Mouse (Mus musculus) testis, adult 2 months (tissue): ENCODE data around the gene Parp4. TPM values are rescaled to one million over a fixed set of nuclear protein-coding genes. Genes with fewer than 3 reads are reported as not detected.

ENCODE experiments used
- H3K27ac ChIP-seq: fragments of 200-500 bp; 2 replicates; pipeline ENCODE4 v1.5.1; 2012; ENCODE audit warnings: low read depth, low read length; ENCODE audit not compliant: control insufficient read depth, insufficient read depth
- H3K27me3 ChIP-seq: fragments of 200-500 bp; 2 replicates; pipeline ENCODE4 v1.6.1; 2012; ENCODE audit warnings: mild to moderate bottlenecking, low read length, moderate library complexity; ENCODE audit not compliant: control insufficient read depth, insufficient read depth
- H3K36me3 ChIP-seq: fragments of 200-500 bp; 2 replicates; pipeline ENCODE4 v1.6.1; 2012; ENCODE audit warnings: mild to moderate bottlenecking, low read length; ENCODE audit not compliant: control insufficient read depth, insufficient read depth
- H3K4me1 ChIP-seq: fragments of 200-500 bp; 2 replicates; pipeline ENCODE4 v1.6.1; 2012; ENCODE audit warnings: low read length; ENCODE audit not compliant: control insufficient read depth, insufficient read depth
- H3K4me3 ChIP-seq: fragments of 200-500 bp; 2 replicates; pipeline ENCODE4 v1.5.1; 2012; ENCODE audit warnings: low read depth, mild to moderate bottlenecking, low read length, moderate library complexity, mixed read lengths; ENCODE audit not compliant: control insufficient read depth
- CTCF ChIP-seq: fragments of 200-500 bp; IDR thresholded peaks from 2 replicates; pipeline ENCODE4 v1.5.1; 2012; ENCODE audit warnings: low read depth, mild to moderate bottlenecking, inconsistent platforms, low read length, moderate library complexity; ENCODE audit not compliant: control insufficient read depth, insufficient read depth, insufficient replicate concordance
- POLR2A ChIP-seq: fragments of 200-500 bp; IDR thresholded peaks from 2 replicates; pipeline ENCODE4 v1.6.1; 2012; ENCODE audit warnings: low read depth, mild to moderate bottlenecking, inconsistent platforms, low read length, moderate library complexity; ENCODE audit not compliant: control insufficient read depth
- polyA plus RNA-seq: library from polyadenylated mRNA; depleted of rRNA; stranded (reverse); fragments of >200 nt; gene quantifications from 2 replicates; pipeline ENCODE4 v1.2.3, GENCODE M21; 2012; rRNA removed

Parp4 gene
- 0.90 and 1.6 TPM in 2 replicates for polyA plus RNA-seq

- H3K27ac ChIP-seq, result no peak within 1 kb of the TSS; the same call in 1 of the 2 replicates
- TF ChIP-seq CTCF, result no peak
- TF ChIP-seq POLR2A, result peak; percentile 58
These were observed at the start of gene Parp4, which contains the start of gene Cenpj for GRCm38 (mm10) chr14:56575416-56575815. TSS of gene Parp4 (plus strand) at chr14:56575619. TSS of gene Cenpj (minus strand) at chr14:56575425.

GRCm38 (mm10) chr14:56530788-56531187 is 44.6 kb upstream of the Parp4 start:
- H3K4me3 ChIP-seq, result no peak overlapping the region
- TF ChIP-seq CTCF (no peak), POLR2A (no peak)
- H3K4me1 ChIP-seq, result no peaks in the 10 kb centered on the region
- H3K27ac ChIP-seq, result no peak overlapping the region
- no peaks in the 10 kb centered on the region for H3K36me3 ChIP-seq
- H3K27me3 ChIP-seq, result no peaks in the 10 kb centered on the region

More at GRCm38 (mm10) chr14:56575416-56575815, at the start of gene Parp4, which contains the start of gene Cenpj:
- Histone ChIP-seq H3K36me3 (no peaks in the 10 kb centered on the region), H3K27me3 (no peaks in the 10 kb centered on the region), H3K4me3 (peak within 1 kb of the TSS; percentile 85), H3K4me1 (peaks cover 7% of the 10 kb centered on the region)

GRCm38 (mm10) chr14:56544946-56545345 is 30.5 kb upstream of the Parp4 start:
- no peak overlapping the region for H3K27ac ChIP-seq
- H3K4me3 ChIP-seq, result no peak overlapping the region
- no peaks in the 10 kb centered on the region for H3K27me3 ChIP-seq
- no peaks in the 10 kb centered on the region for H3K4me1 ChIP-seq
- H3K36me3 ChIP-seq, result no peaks in the 10 kb centered on the region
- no peak for TF ChIP-seq POLR2A
- no peak for TF ChIP-seq CTCF

DNA sequence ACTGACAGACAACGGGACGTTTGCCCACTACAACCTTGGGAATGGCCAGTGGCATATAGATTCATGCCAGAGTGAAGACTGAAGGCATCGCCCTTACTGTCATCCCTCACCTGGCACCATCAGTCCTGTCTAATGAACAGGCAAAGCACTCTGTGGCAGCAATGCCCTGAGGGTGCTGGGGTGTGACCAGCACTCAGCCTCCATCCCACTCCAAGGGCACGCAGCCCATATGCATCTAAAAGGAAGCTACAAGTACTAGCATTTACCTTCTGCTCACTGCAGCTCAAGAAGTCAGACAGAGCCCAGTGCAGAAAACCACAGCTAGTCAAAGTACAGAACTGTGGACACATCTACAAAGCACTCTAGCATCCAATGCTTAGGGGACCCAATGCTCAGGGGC is 29.9 kb upstream of the Parp4 start:
- no peak overlapping the region for H3K27ac ChIP-seq
- no peak overlapping the region for H3K4me3 ChIP-seq
- H3K4me1 ChIP-seq, result no peaks in the 10 kb centered on the region
- TF ChIP-seq CTCF (no peak), POLR2A (no peak)
- no peaks in the 10 kb centered on the region for H3K27me3 ChIP-seq
- H3K36me3 ChIP-seq, result no peaks in the 10 kb centered on the region

DNA sequence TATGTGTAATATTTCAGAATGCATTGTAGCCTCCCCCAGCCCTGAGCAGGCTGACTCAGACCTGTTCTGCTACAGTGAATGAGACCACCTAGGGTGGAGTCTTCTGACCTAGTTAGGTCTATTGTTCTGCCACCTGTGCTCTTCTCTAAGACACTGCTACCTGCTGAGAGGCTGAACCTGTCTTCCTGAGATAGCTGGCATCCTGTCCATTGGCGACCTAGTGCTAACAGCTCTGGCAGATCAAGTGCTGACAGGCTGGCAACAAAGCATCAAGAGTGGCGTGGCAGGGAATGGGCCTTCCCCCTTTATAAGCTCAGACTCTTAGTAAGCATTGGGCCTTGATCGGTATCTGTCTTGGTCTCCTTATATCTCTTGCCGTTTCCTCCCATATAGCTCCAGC is 24.5 kb upstream of the Parp4 start:
- Histone ChIP-seq H3K27ac (no peak overlapping the region), H3K4me3 (no peak overlapping the region), H3K36me3 (peaks cover 1% of the 10 kb centered on the region), H3K27me3 (no peaks in the 10 kb centered on the region), H3K4me1 (peaks cover 1% of the 10 kb centered on the region; the same call in 1 of the 2 replicates)
- no peak for TF ChIP-seq POLR2A
- TF ChIP-seq CTCF, result no peak

- no peak overlapping the region for H3K4me3 ChIP-seq
- H3K36me3 ChIP-seq, result peaks cover 1% of the 10 kb centered on the region
- TF ChIP-seq CTCF (no peak), POLR2A (no peak)
- H3K4me1 ChIP-seq, result peaks cover 3% of the 10 kb centered on the region; the same call in 1 of the 2 replicates
- no peak overlapping the region for H3K27ac ChIP-seq
- H3K27me3 ChIP-seq, result no peaks in the 10 kb centered on the region
These were observed 22.5 kb upstream of the Parp4 start for GRCm38 (mm10) chr14:56552924-56553323.

DNA sequence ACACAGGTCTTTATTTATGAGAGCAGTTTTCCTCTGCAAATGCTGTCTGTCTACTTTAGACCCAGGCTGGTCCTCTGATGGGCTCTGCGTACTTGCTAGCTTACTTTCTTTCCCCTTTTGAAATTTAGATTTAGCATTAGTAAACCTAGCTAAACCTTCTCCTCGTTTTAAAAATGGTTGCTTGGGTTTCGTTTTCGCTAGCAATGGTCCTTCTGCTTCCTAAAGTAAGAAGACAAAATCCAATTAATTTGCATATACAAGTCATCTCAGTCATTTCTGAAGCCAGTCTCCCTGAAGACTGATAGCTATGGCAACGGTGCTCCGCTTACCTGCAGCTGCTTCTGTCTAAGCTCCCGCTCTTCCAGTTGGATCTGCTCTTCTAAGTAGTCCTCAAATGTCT is 22.1 kb upstream of the Parp4 start:
- TF ChIP-seq CTCF (no peak), POLR2A (no peak)
- no peak overlapping the region for H3K4me3 ChIP-seq
- peaks cover 1% of the 10 kb centered on the region for H3K36me3 ChIP-seq
- no peaks in the 10 kb centered on the region for H3K27me3 ChIP-seq
- H3K27ac ChIP-seq, result no peak overlapping the region
- H3K4me1 ChIP-seq, result peaks cover 3% of the 10 kb centered on the region; the same call in 1 of the 2 replicates

- Histone ChIP-seq H3K27me3 (no peaks in the 10 kb centered on the region), H3K36me3 (peaks cover 1% of the 10 kb centered on the region), H3K4me3 (no peak overlapping the region), H3K4me1 (peaks cover 3% of the 10 kb centered on the region; the same call in 1 of the 2 replicates), H3K27ac (no peak overlapping the region)
- TF ChIP-seq CTCF (no peak), POLR2A (no peak)
These were observed 20.7 kb upstream of the Parp4 start for GRCm38 (mm10) chr14:56554716-56555115.
